Mouse (Mus musculus): ENCODE data around the gene Cphx3. TPM values are rescaled to one million over a fixed set of nuclear protein-coding genes. Genes with fewer than 3 reads are reported as not detected.
"Not testable (repeated sequence)": the region's sequence is repeated elsewhere in the genome, so short reads cannot be mapped to it uniquely, and the experiment has no call there.

Cphx3 gene
- polyA plus RNA-seq (2014; fragmentation: Nextera tagmentation; extraction: Ambion mirVana): not detected in 2 replicates

GRCm38 (mm10) chr14:26081997-26082396 lies at the start of gene Cphx3:
Gene Cphx3, plus strand, starts transcription at chr14:26082297.
- H3K27ac ChIP-seq (replicated peaks; ENCODE audit: low read depth, low read length); ATAC-seq (ENCODE audit: low FRiP score, low TSS enrichment); H3K9me3 ChIP-seq (ENCODE audit: control insufficient read depth, low read length); H3K27me3 ChIP-seq (ENCODE audit: control insufficient read depth, insufficient read depth, low read length); H3K9ac ChIP-seq (replicated peaks; ENCODE audit: low read length); H3K4me1 ChIP-seq (ENCODE audit: control insufficient read depth, insufficient read depth, low read length); H3K4me3 ChIP-seq (replicated peaks; ENCODE audit: low read depth, low read length); DNase-seq; H3K4me2 ChIP-seq (ENCODE audit: low read length); H3K36me3 ChIP-seq (ENCODE audit: control insufficient read depth, insufficient read depth, low read length): not testable (repeated sequence)
- no CpG with 5 or more reads among the region's 1 CpGs for WGBS

- H3K4me3 ChIP-seq (replicated peaks; ENCODE audit: low read depth, low read length); DNase-seq; H3K9me3 ChIP-seq (ENCODE audit: control insufficient read depth, low read length); H3K27ac ChIP-seq (replicated peaks; ENCODE audit: low read depth, low read length); H3K4me1 ChIP-seq (ENCODE audit: control insufficient read depth, insufficient read depth, low read length); ATAC-seq (ENCODE audit: low FRiP score, low TSS enrichment); H3K4me2 ChIP-seq (ENCODE audit: low read length); H3K27me3 ChIP-seq (ENCODE audit: control insufficient read depth, insufficient read depth, low read length); H3K9ac ChIP-seq (replicated peaks; ENCODE audit: low read length); H3K36me3 ChIP-seq (ENCODE audit: control insufficient read depth, insufficient read depth, low read length): not testable (repeated sequence)
- WGBS: no CpG with 5 or more reads among the region's 3 CpGs
Measured at GRCm38 (mm10) chr14:26034364-26034763, 47.7 kb upstream of the Cphx3 start.

GRCm38 (mm10) chr14:26035439-26035838 lies 46.7 kb upstream of the Cphx3 start:
- not testable (repeated sequence) for ATAC-seq (ENCODE audit: low FRiP score, low TSS enrichment); H3K4me3 ChIP-seq (replicated peaks; ENCODE audit: low read depth, low read length); H3K4me1 ChIP-seq (ENCODE audit: control insufficient read depth, insufficient read depth, low read length); H3K27me3 ChIP-seq (ENCODE audit: control insufficient read depth, insufficient read depth, low read length); H3K9ac ChIP-seq (replicated peaks; ENCODE audit: low read length); H3K27ac ChIP-seq (replicated peaks; ENCODE audit: low read depth, low read length); H3K4me2 ChIP-seq (ENCODE audit: low read length); DNase-seq; H3K36me3 ChIP-seq (ENCODE audit: control insufficient read depth, insufficient read depth, low read length); H3K9me3 ChIP-seq (ENCODE audit: control insufficient read depth, low read length)
- no CpG with 5 or more reads among the region's 6 CpGs for WGBS

- H3K27me3 ChIP-seq (ENCODE audit: control insufficient read depth, insufficient read depth, low read length); H3K27ac ChIP-seq (replicated peaks; ENCODE audit: low read depth, low read length); ATAC-seq (ENCODE audit: low FRiP score, low TSS enrichment); H3K9ac ChIP-seq (replicated peaks; ENCODE audit: low read length); H3K4me1 ChIP-seq (ENCODE audit: control insufficient read depth, insufficient read depth, low read length); DNase-seq; H3K9me3 ChIP-seq (ENCODE audit: control insufficient read depth, low read length); H3K36me3 ChIP-seq (ENCODE audit: control insufficient read depth, insufficient read depth, low read length); H3K4me3 ChIP-seq (replicated peaks; ENCODE audit: low read depth, low read length); H3K4me2 ChIP-seq (ENCODE audit: low read length): not testable (repeated sequence)
- WGBS: no CpG with 5 or more reads among the region's 26 CpGs
Measured at GRCm38 (mm10) chr14:26042611-26043010, 39.5 kb upstream of the Cphx3 start, which contains the start of gene Gm9780. Gene Gm9780, minus strand, starts transcription at chr14:26042711.

- ATAC-seq (ENCODE audit: low FRiP score, low TSS enrichment); H3K9me3 ChIP-seq (ENCODE audit: control insufficient read depth, low read length); H3K4me1 ChIP-seq (ENCODE audit: control insufficient read depth, insufficient read depth, low read length); H3K4me2 ChIP-seq (ENCODE audit: low read length); H3K4me3 ChIP-seq (replicated peaks; ENCODE audit: low read depth, low read length); H3K36me3 ChIP-seq (ENCODE audit: control insufficient read depth, insufficient read depth, low read length); H3K9ac ChIP-seq (replicated peaks; ENCODE audit: low read length); DNase-seq; H3K27me3 ChIP-seq (ENCODE audit: control insufficient read depth, insufficient read depth, low read length); H3K27ac ChIP-seq (replicated peaks; ENCODE audit: low read depth, low read length): not testable (repeated sequence)
- WGBS: no CpG with 5 or more reads among the region's 5 CpGs
Measured at GRCm38 (mm10) chr14:26045007-26045406, 37.1 kb upstream of the Cphx3 start.

GRCm38 (mm10) chr14:26047026-26047425 lies 35.1 kb upstream of the Cphx3 start:
- H3K4me2 ChIP-seq (ENCODE audit: low read length); DNase-seq; H3K27me3 ChIP-seq (ENCODE audit: control insufficient read depth, insufficient read depth, low read length); ATAC-seq (ENCODE audit: low FRiP score, low TSS enrichment); H3K27ac ChIP-seq (replicated peaks; ENCODE audit: low read depth, low read length); H3K4me3 ChIP-seq (replicated peaks; ENCODE audit: low read depth, low read length); H3K9me3 ChIP-seq (ENCODE audit: control insufficient read depth, low read length); H3K4me1 ChIP-seq (ENCODE audit: control insufficient read depth, insufficient read depth, low read length); H3K36me3 ChIP-seq (ENCODE audit: control insufficient read depth, insufficient read depth, low read length); H3K9ac ChIP-seq (replicated peaks; ENCODE audit: low read length): not testable (repeated sequence)
- no CpG with 5 or more reads among the region's 8 CpGs for WGBS

- not testable (repeated sequence) for H3K4me3 ChIP-seq (replicated peaks; ENCODE audit: low read depth, low read length); DNase-seq; H3K9ac ChIP-seq (replicated peaks; ENCODE audit: low read length); H3K27ac ChIP-seq (replicated peaks; ENCODE audit: low read depth, low read length); H3K9me3 ChIP-seq (ENCODE audit: control insufficient read depth, low read length); H3K4me2 ChIP-seq (ENCODE audit: low read length); ATAC-seq (ENCODE audit: low FRiP score, low TSS enrichment); H3K4me1 ChIP-seq (ENCODE audit: control insufficient read depth, insufficient read depth, low read length); H3K27me3 ChIP-seq (ENCODE audit: control insufficient read depth, insufficient read depth, low read length); H3K36me3 ChIP-seq (ENCODE audit: control insufficient read depth, insufficient read depth, low read length)
- no CpG with 5 or more reads among the region's 9 CpGs for WGBS
Measured at GRCm38 (mm10) chr14:26048767-26049166, 33.3 kb upstream of the Cphx3 start.

GRCm38 (mm10) chr14:26058184-26058583 lies 23.9 kb upstream of the Cphx3 start:
- no CpG with 5 or more reads among the region's 3 CpGs for WGBS
- not testable (repeated sequence) for H3K4me2 ChIP-seq (ENCODE audit: low read length); H3K4me3 ChIP-seq (replicated peaks; ENCODE audit: low read depth, low read length); H3K36me3 ChIP-seq (ENCODE audit: control insufficient read depth, insufficient read depth, low read length); H3K27me3 ChIP-seq (ENCODE audit: control insufficient read depth, insufficient read depth, low read length); H3K4me1 ChIP-seq (ENCODE audit: control insufficient read depth, insufficient read depth, low read length); ATAC-seq (ENCODE audit: low FRiP score, low TSS enrichment); H3K9ac ChIP-seq (replicated peaks; ENCODE audit: low read length); DNase-seq; H3K9me3 ChIP-seq (ENCODE audit: control insufficient read depth, low read length); H3K27ac ChIP-seq (replicated peaks; ENCODE audit: low read depth, low read length)

- not testable (repeated sequence) for H3K9ac ChIP-seq (replicated peaks; ENCODE audit: low read length); H3K4me3 ChIP-seq (replicated peaks; ENCODE audit: low read depth, low read length); DNase-seq; ATAC-seq (ENCODE audit: low FRiP score, low TSS enrichment); H3K27ac ChIP-seq (replicated peaks; ENCODE audit: low read depth, low read length); H3K9me3 ChIP-seq (ENCODE audit: control insufficient read depth, low read length); H3K36me3 ChIP-seq (ENCODE audit: control insufficient read depth, insufficient read depth, low read length); H3K27me3 ChIP-seq (ENCODE audit: control insufficient read depth, insufficient read depth, low read length); H3K4me2 ChIP-seq (ENCODE audit: low read length); H3K4me1 ChIP-seq (ENCODE audit: control insufficient read depth, insufficient read depth, low read length)
- WGBS: no CpG with 5 or more reads among the region's 6 CpGs
Measured at GRCm38 (mm10) chr14:26059362-26059761, 22.7 kb upstream of the Cphx3 start.
